Mouse (Mus musculus) G1E-ER4 (cell line): ENCODE results near the gene Ciao1. TPM values are rescaled to one million over a fixed set of nuclear protein-coding genes. Genes with fewer than 3 reads are reported as not detected.

Source experiments
- GATA1 ChIP-seq: IDR thresholded peaks from one replicate; pipeline ENCODE4 v1.8.0; 2012; ENCODE audit warnings: low read length, inconsistent platforms
- polyA plus RNA-seq: library from polyadenylated mRNA; stranded (reverse); fragments of >175 nt; gene quantifications from 2 replicates; pipeline ENCODE4 v1.2.3, GENCODE M21; 2012

Ciao1 gene
- polyA plus RNA-seq, 1 experiment: 21.5 TPM

- TF ChIP-seq GATA1: no peak
These were observed 5.2 kb upstream of the Ciao1 start for GRCm38 (mm10) chr2:127252787-127253186.

GRCm38 (mm10) chr2:127251880-127252527 lies 4.4 kb upstream of the Ciao1 start:
- no peak for TF ChIP-seq GATA1

GRCm38 (mm10) chr2:127251457-127251856 lies 3.8 kb upstream of the Ciao1 start:
- TF ChIP-seq GATA1: no peak

- no peak for TF ChIP-seq GATA1
These were observed 2.8 kb upstream of the Ciao1 start for GRCm38 (mm10) chr2:127250291-127251008.

GRCm38 (mm10) chr2:127248334-127249004 lies 853 bp upstream of the Ciao1 start:
- TF ChIP-seq GATA1: no peak

GRCm38 (mm10) chr2:127240065-127240464 lies 7.6 kb downstream of the Ciao1 start:
- TF ChIP-seq GATA1: no peak

GRCm38 (mm10) chr2:127237897-127238610 lies 9.6 kb downstream of the Ciao1 start:
- TF ChIP-seq GATA1: no peak

- TF ChIP-seq GATA1: no peak
These were observed 22.4 kb downstream of the Ciao1 start for GRCm38 (mm10) chr2:127225261-127225660.

GRCm38 (mm10) chr2:127217746-127218145 lies 29.9 kb downstream of the Ciao1 start:
- no peak for TF ChIP-seq GATA1

- TF ChIP-seq GATA1: no peak
These were observed 36.9 kb downstream of the Ciao1 start for GRCm38 (mm10) chr2:127210701-127211100.

- TF ChIP-seq GATA1: no peak
These were observed 39.2 kb downstream of the Ciao1 start for GRCm38 (mm10) chr2:127208452-127208769.

GRCm38 (mm10) chr2:127207547-127208451 lies 39.8 kb downstream of the Ciao1 start, which contains the start of the genes 1810024B03Rik and Snrnp200:
1810024B03Rik (minus strand) TSS chr2:127208280.
Snrnp200 (plus strand) TSS chr2:127208386.
- no peak for TF ChIP-seq GATA1

- TF ChIP-seq GATA1: no peak
These were observed 40.7 kb downstream of the Ciao1 start for GRCm38 (mm10) chr2:127206916-127207315.

GRCm38 (mm10) chr2:127204932-127205331 lies 42.7 kb downstream of the Ciao1 start:
- TF ChIP-seq GATA1: no peak

Other genes starting within 250 kb of the Ciao1 start
- 4.1 and 5.6 TPM in 2 replicates for gene Ap4e1, start 239.1 kb downstream of the Ciao1 start, polyA plus RNA-seq
- gene Blvra, start 177.2 kb downstream of the Ciao1 start, polyA plus RNA-seq: 1.5 and 2.7 TPM in 2 replicates
- 11.4 and 17.9 TPM in 2 replicates for gene Ncaph, start 113.9 kb downstream of the Ciao1 start, polyA plus RNA-seq
- gene Itpripl1, start 104.4 kb downstream of the Ciao1 start, polyA plus RNA-seq: 6.2 and 6.4 TPM in 2 replicates
- gene 1810024B03Rik, start 39.5 kb downstream of the Ciao1 start, polyA plus RNA-seq: 0.03 and 0.09 TPM in 2 replicates
- 19.7 and 31.8 TPM in 2 replicates for gene Snrnp200, start 39.4 kb downstream of the Ciao1 start, polyA plus RNA-seq
- gene Tmem127, start 92 bp upstream of the Ciao1 start, polyA plus RNA-seq: 26.4 and 30.3 TPM in 2 replicates
- 47.0 and 51.8 TPM in 2 replicates for gene Stard7, start 22.4 kb upstream of the Ciao1 start, polyA plus RNA-seq
- 0.03 TPM in 1 of 2 replicates, not detected in the other for gene Dusp2, start 88.3 kb upstream of the Ciao1 start, polyA plus RNA-seq
- not detected in 2 replicates for gene Astl, start 90.8 kb upstream of the Ciao1 start, polyA plus RNA-seq
- gene Adra2b, start 115.4 kb upstream of the Ciao1 start, polyA plus RNA-seq: not detected in 2 replicates
- not detected in 2 replicates for gene Gpat2, start 177.4 kb upstream of the Ciao1 start, polyA plus RNA-seq
- 24.6 and 29.6 TPM in 2 replicates for gene Fahd2a, start 196.7 kb upstream of the Ciao1 start, polyA plus RNA-seq